Mouse (Mus musculus) adrenal gland, adult 18-20 months (tissue): ENCODE data around the gene Lpcat2b. TPM values are rescaled to one million over a fixed set of nuclear protein-coding genes. Genes with fewer than 3 reads are reported as not detected.
A peak's percentile ranks its signal among the peaks of the same experiment; 100 is the strongest.
"Not testable (repeated sequence)": the region's sequence is repeated elsewhere in the genome, so short reads cannot be mapped to it uniquely, and the experiment has no call there.

Source experiments
- DNase-seq, 2 experiments: peaks; one replicate each; pipeline ENCODE4 v3.0.0; 2021 to 2022; ENCODE audit warnings: low spot score in 2 of 2
- long read RNA-seq, 2 experiments: library from polyadenylated mRNA; stranded (forward); transcript quantifications; one replicate each; pipeline ENCODE4 v2.0.0; 2021
- total RNA-seq, 2 experiments: library from RNA; stranded (reverse); gene quantifications; 1 replicate in 1 of 2; 2 replicates in 1 of 2; pipeline ENCODE4 v1.2.3; 2021

Lpcat2b gene
- not detected for total RNA-seq
- long read RNA-seq, experiment 1, result 0 reads
- long read RNA-seq, experiment 2, result 0 reads

- DNase-seq, result no peak
Observed at GRCm38 (mm10) chr5:107431249-107431648, at the start of gene Lpcat2b. Gene Lpcat2b, plus strand, starts transcription at chr5:107431549.

DNA sequence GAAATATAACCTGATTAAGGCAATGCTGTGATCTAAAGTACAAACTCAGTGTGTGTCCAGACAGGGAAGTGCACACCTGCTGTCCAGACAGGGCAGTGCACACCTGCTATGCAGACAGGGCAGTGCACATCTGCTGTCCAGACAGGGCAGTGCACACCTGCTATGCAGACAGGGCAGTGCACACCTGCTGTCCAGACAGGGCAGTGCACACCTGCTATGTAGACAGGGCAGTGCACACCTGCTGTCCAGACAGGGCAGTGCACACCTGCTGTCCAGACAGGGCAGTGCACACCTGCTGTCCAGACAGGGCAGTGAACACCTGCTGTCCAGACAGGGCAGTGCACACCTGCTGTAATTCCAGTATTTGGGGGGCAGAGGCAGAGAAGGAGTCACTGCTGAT, 44.9 kb upstream of the Lpcat2b start:
- not testable (repeated sequence) for DNase-seq

DNA sequence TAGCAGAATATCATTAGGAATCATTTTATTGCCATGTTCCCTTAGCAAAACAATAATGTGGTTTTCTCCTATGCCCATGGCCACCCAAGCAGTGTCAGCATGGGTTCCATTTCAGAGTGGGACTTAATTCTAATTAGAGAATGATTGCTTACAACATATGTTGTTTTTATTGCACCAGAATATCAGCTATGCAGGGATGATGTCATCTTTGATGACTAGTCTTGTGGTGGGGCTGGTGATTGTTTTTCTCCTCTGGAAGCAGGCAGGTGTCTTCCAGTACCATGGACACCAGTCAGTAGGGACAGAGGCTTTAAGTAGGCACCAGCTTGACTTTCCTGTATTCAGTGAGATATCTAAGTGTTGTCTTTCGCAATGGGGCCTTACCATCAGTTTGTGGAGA, 43.6 kb upstream of the Lpcat2b start:
- no peak for DNase-seq

DNA sequence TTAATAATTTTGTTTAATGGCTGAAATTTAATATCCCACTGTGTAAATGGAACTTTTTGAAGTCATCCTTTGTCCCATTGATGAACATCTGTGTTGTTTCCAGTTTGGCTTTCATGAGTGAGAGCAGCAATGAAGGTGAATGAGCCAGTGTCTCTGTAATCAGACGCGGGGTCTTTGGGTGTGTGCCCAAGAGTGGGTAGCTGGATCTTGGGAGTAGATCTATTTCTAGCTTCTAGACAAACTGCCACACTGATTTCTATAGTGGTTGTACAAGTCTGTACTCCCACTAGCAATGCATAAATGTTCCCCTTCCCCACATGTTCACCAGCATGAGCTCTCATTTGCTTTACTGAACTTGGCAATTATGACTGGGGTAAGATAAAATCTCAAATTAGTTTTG, 42.0 kb upstream of the Lpcat2b start:
- no peak for DNase-seq

GRCm38 (mm10) chr5:107394437-107394836, 36.9 kb upstream of the Lpcat2b start:
- no peak for DNase-seq

DNA sequence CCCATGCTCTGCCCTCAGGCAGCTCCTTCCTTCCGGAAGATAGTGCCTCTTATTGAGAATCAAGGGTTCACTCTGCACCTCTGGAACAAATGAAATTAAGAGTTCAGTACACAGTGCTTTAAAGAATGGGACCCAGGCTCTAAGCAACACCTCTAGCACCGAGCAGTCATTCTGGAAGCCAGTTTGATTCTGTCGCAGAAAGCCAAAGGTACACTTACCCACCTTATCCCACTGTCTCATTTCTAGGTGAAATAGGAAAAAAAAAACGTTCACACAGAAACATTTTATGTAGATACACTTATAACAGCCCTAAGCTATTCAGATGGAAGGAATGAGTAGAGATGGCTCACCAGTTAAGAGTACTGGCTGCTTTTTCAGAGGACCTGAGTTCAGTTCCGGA, 28.9 kb upstream of the Lpcat2b start, which contains the start of gene Ephx4:
TSS of gene Ephx4 (plus strand) at position 301 of the 400 bp plus-strand sequence.
- DNase-seq, result no peak

GRCm38 (mm10) chr5:107403011-107403946, 28.1 kb upstream of the Lpcat2b start:
- peak; percentile 12 to 22 for DNase-seq

- DNase-seq, result no peak
Observed at GRCm38 (mm10) chr5:107403947-107404684, 27.2 kb upstream of the Lpcat2b start.

DNA sequence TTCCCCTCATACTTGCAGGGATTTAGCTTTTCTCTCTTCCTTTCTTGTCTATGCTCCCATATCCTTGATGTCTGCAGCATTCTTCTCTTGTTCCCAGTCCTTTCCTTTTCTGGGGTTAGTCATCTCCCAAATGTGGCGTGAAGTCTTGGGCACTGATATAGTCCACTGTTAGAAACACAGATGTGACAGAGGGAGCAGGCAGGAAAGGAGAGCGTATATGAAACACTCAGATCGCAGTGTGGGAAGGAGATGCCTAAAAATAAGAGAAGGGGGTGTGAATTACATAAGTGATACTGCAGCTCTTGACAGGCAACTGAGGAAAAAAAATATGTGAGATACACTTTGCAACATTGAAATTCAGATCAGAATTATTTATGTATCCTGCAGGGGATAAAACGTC, 26.0 kb upstream of the Lpcat2b start:
- no peak for DNase-seq

- no peak for DNase-seq
Observed at GRCm38 (mm10) chr5:107410305-107410704, 21.0 kb upstream of the Lpcat2b start.

DNA sequence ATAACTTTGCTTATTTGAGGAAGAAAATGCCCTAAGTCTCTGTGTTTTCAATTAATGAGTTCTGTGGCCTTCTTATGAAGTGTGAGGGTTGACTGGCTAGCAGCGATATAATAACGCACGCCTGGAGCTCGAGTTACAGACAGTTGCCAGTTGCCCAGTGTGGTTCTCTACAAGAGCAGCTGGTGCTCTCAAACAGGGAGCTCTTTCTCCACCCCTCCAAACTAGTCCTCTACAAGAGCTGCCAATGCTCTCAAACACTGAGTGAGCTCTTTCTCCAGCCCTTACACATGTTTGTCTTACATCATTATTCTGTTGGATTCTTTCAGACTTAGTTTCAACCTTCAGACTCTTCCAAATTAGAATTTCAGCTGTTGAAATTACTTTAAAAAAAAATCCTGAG, 20.0 kb upstream of the Lpcat2b start:
- DNase-seq, result no peak

DNA sequence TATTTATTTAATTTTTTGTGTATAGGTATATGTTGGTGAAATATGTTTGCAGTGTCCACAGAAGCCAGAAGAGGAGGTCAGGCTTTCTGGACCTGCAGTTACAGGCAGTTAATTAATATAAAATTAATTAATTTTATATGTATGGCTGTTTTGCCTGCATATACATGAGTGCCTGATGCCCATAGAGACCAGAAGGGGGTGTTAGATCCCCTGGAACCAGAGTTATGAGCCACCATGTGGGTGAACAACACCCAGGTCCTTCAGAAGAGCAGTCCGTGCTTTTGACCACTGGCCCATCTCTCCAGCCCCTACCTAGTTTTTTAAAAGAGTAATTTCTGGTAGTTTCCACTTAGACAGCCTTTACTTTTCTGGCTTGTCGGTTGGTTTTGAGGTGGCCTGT, 19.1 kb upstream of the Lpcat2b start:
- no peak for DNase-seq

DNA sequence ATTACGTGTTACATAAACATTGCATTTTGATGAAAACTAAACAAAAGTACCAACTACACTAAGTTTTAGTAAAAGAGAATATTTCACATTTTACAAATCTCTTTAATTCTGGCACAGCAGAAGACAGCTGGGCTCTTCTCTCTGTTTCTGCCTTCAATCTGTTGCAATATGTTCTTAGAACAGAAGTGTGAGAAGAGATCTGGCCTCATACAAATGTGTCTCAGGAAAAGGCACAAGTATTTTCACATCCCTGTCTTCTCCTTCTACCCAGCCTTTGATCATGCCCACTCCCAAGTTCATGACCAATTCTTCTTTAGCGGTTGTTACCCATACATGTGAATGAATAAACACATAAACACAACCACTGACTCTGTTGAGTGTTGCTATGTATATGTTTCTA, 16.3 kb upstream of the Lpcat2b start:
- no peak for DNase-seq

DNA sequence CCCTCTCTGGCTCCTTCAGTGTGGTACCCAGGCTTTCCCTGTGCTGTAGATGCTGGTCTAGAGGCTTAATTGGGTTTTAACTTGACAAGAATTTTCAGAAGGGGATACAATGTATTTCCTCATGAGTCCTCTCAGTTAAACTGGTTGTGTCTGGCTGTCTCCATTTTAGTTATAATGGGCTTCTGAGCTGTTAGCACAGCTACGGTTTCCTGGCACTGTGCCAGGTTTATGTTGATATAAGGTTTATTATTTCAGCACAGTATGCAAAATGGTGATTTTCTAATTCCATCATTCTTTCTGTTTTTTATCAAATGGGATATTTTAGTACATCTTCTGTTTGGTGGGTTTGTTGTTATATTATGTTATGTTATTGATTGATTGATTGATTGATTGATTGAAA, 9.7 kb upstream of the Lpcat2b start:
- no peak for DNase-seq

DNA sequence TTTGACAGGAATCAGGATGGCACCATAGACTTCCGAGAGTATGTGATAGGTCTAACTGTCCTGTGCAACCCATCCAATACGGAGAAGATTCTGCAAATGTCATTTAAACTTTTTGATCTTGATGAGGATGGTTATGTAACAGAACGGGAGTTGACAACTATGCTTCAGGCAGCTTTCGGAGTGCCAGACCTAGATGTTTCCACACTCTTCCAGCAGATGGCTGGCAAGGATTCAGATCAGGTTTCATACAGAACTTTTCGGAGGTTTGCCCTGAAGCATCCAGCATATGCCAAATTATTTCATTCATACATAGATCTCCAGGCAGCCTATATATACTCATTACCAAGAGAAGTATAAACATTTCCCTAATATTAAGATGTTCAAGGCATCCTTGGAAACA, 2.7 kb downstream of the Lpcat2b start:
- DNase-seq, result no peak

DNA sequence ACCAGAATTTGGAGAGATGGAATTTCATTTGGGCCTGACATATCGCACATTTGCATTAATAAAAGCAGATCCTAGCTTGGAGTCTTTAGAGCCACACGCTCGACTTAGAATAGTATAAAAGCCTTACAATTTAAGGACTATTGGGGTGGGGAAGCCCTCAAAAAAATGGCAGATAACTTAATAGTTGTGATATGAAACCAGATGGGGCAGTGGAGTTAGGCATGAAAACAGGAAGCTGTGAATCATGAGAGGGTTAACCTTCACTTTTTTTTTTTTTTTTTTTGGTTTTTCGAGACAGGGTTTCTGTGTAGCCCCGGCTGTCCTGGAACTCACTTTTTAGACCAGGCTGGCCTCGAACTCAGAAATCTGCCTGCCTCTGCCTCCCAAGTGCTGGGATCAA, 4.8 kb downstream of the Lpcat2b start:
- no peak for DNase-seq

DNA sequence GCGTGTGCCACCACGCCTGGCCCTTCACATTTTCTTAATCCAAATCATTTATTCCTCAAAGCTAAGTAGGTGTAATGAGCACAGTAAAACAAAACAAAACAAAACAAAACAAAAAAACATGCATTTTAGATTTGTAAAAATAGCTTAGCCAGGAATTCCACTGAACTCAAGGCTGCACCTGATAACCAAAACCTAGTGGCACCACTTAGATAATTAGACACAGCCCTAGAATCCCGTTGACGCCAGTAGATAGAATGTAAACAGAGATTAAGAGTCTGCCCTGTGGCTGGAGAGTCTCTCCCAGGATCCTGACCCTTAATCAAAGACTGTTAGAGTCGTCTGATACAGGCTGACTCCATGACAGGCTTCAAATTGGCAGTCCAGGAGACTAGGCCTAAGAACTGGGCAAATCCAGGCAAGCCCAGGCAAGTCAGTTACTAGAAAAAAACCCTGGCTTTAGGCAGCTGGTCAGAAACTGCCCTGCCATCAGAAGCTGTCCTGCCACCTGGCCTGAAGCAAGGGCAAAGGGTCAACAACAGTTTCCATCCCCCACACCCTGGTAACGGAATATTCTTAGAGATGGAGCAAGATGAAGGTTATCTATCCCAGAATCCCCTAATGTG, 5.3 kb downstream of the Lpcat2b start:
- no peak for DNase-seq

DNA sequence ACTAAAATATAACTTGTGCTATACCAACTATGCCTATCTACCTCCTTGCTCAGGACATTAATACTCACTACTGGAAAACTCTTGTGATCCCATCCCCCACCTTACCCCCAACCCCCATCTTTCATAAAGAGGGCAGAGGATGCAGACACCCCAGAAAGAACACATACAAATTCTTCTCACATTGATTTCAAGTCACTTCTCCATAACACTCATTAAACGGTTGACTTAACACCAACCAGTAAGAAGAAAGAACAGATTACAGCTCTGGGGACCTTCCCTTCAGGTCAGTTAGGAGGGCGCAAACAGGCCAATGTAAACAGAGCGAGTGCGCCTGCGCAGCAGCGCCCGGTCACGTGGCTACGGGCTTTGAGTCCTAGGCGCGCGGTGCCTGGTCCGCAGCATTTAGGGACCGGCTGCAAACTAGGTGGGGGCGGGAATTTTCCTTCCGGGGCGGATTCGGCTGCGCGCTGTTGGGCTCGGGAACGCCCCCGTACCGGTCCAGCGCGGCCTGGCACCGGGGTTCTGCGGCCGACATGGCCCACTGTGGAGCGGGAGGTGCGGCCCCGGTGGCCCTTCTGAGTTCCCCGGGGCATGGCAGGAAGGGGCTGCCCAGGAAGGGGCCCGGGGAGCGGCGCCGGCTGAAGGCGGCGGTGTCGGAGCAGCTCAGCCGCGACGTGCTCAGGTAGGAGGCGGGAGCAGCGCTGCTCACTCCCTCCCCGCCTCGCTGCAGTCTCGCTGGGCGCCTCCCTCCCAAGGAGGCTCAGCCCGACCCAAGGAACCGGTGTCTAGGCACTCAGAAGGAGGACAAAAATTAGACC, 6.3 kb downstream of the Lpcat2b start, which contains the start of gene Btbd8:
TSS of gene Btbd8 (plus strand) at position 534 of the 818 bp plus-strand sequence.
- DNase-seq, result peak; percentile 93

- DNase-seq, result no peak
Observed at GRCm38 (mm10) chr5:107438353-107438752, 7.0 kb downstream of the Lpcat2b start.

DNA sequence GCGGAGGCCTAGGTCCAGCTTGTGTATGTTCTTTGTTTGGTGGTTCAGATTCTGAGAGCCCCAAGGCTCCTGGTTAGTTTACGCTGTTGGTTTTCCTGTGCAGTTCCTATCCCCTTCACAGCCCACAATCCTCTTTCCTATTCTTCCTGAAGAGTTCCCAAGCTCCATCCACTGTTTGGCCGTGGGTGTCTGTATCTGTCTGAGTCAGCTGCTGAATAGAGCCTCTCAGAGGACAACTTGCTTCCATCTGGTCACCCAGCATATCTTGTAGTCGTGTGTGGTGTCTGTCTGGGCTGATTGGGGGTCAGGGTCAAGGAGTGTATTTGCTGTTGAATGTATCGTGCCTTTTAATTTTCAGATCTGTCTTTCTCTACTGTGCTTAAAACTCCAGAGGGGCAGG, 10.5 kb downstream of the Lpcat2b start:
- DNase-seq, result no peak

GRCm38 (mm10) chr5:107444251-107444650, 12.9 kb downstream of the Lpcat2b start:
- no peak for DNase-seq
